Mouse (Mus musculus): ENCODE measurements around the gene 1700109H08Rik.

DNA sequence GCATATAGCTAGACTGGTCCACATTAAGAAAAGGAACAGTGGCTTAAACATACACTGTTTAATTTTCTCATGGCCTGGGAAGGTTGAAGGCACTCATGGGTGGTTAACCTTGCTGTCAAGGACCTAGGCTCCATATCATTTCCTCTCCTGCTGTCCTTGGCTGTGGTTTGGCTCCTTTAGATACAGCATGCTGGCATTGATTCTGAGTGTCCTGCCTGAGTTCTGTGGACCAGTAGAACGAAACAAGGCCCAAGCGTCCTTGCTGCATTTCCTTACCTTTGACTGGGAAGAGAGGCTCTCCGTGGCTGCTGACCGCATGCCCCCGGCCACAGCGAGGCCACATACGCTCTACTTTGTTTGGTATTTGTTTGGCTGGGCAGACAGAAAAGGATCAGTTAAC, 37.9 kb downstream of the 1700109H08Rik start:
- no peak for TF ChIP-seq CTCF (IDR thresholded peaks at IDR 0.05; ENCODE audit: borderline replicate concordance, extremely low read depth, insufficient read depth, insufficient read length)
- no peak for TF ChIP-seq POLR2A (IDR thresholded peaks at IDR 0.05; ENCODE audit: borderline replicate concordance, extremely low read depth, insufficient read depth, insufficient read length, poor library complexity, severe bottlenecking)

Data from brain, embryonic 14.5 days (tissue).